Mouse (Mus musculus) olfactory bulb, adult 2 months (tissue): ENCODE results near the gene Thoc2. TPM values are rescaled to one million over a fixed set of nuclear protein-coding genes. Genes with fewer than 3 reads are reported as not detected.
"Not testable (repeated sequence)": the region's sequence is repeated elsewhere in the genome, so short reads cannot be mapped to it uniquely, and the experiment has no call there.

ENCODE experiments used
- H3K27ac ChIP-seq: fragments of 200-500 bp; 2 replicates; pipeline ENCODE4 v1.5.1; 2012; ENCODE audit warnings: low read depth, low read length; ENCODE audit not compliant: insufficient read depth
- H3K4me1 ChIP-seq: fragments of 200-500 bp; 2 replicates; pipeline ENCODE4 v1.6.1; 2012; ENCODE audit warnings: low read length; ENCODE audit not compliant: control insufficient read depth, insufficient read depth
- H3K4me3 ChIP-seq: fragments of 200-500 bp; 2 replicates; pipeline ENCODE4 v1.5.1; 2012; ENCODE audit warnings: mild to moderate bottlenecking, low read depth, low read length, moderate library complexity; ENCODE audit not compliant: insufficient read depth
- CTCF ChIP-seq: fragments of 200-500 bp; IDR thresholded peaks from 2 replicates; pipeline ENCODE4 v1.5.1; 2012; ENCODE audit warnings: low read depth, mild to moderate bottlenecking, low read length, moderate library complexity; ENCODE audit not compliant: insufficient read depth
- POLR2A ChIP-seq: fragments of 200-500 bp; IDR thresholded peaks from 2 replicates; pipeline ENCODE4 v1.6.1; 2012; ENCODE audit warnings: mild to moderate bottlenecking, low read depth, low read length, moderate library complexity; ENCODE audit not compliant: insufficient read depth
- WGBS: fragments of 180-500 bp; shearing (Covaris S2); methylation state at CpG from one replicate; pipeline ENCODE4 v1.1.7; 2018; 5-methylcytosine and 5-hydroxymethylcytosine counted together
- polyA plus RNA-seq: library from polyadenylated mRNA; stranded (reverse); fragments of >200 nt; gene quantifications from 2 replicates; pipeline ENCODE4 v1.2.4, GENCODE M21; 2012; ENCODE audit warnings: low replicate concordance; ENCODE audit not compliant: missing spikeins, insufficient read depth, insufficient read length

The Thoc2 gene
- 162 TPM in 1 of 2 replicates, not detected in the other for polyA plus RNA-seq

DNA sequence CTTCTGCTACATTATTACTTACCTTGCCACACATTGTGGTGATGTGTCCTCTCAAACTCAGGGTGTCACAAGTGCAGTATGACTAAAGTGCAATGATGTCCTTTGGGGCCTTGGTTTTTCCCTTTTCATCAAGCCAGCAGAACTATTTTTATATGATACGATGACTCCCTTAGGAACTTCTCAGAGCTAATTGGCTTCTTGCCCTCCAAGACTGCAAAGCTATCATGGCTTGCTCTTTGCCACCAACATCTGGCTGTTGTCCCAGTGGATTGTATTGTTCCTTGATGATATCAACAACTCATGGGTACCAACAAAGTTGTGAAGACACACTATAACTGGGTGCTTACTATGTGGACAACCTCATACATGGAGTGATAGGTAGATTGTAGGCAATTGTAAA is at the start of gene Thoc2:
TSS of gene Thoc2 (minus strand) at position 101 of the 400 bp plus-strand sequence.
- no peak within 1 kb of the TSS for H3K27ac ChIP-seq
- no peak for TF ChIP-seq POLR2A
- TF ChIP-seq CTCF = no peak
- no peak within 1 kb of the TSS for H3K4me3 ChIP-seq
- 86% methylated on average over 1 of the region's 1 CpGs for WGBS
- no peaks in the 10 kb centered on the region for H3K4me1 ChIP-seq

DNA sequence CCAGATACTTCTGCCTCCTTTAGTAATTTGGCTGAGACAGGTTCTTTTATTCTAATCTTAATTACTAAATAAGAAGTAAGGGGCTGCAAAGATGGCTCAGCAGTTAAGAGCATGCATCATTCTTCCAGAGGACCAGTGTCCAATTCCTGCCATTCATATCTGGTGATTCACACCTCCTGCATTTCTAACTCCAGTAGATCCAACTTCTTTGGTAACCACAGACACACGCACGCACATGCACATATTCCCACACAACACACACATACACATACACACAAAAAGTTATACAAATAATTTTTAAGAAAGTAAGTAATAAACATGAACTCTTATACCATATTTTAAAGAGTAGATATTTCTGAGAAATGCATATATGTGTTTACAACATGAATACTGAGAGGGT is 49.6 kb upstream of the Thoc2 start:
- Histone ChIP-seq H3K27ac (no peak overlapping the region), H3K4me3 (no peak overlapping the region), H3K4me1 (no peaks in the 10 kb centered on the region)
- 96% methylated on average over 2 of the region's 2 CpGs for WGBS
- TF ChIP-seq CTCF = no peak
- no peak for TF ChIP-seq POLR2A

GRCm38 (mm10) chrX:41969341-41969740 is 48.9 kb upstream of the Thoc2 start:
- WGBS = 92% methylated on average over 4 of the region's 4 CpGs
- TF ChIP-seq CTCF = no peak
- no peak for TF ChIP-seq POLR2A
- no peak overlapping the region for H3K27ac ChIP-seq

DNA sequence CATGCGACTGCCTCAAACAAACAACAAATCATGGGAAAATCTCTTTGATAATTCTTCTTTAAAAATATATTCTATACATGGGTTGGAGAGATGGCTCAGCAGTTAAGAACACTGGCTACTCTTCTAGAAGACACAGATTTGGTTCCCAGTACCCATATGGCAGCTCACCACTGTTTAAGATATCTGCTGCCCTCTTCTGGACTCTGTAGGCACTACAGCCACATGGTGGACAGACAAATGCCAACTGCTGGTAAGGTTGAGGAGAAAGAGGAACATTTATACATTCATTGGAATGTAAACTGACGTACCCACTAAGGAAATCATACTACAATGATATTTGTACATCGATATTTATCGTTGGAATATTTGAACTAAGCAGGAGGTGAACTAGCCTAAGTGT is 36.7 kb upstream of the Thoc2 start:
- no peak overlapping the region for H3K4me3 ChIP-seq
- no peak for TF ChIP-seq POLR2A
- TF ChIP-seq CTCF = no peak
- H3K27ac ChIP-seq = no peak overlapping the region
- H3K4me1 ChIP-seq = no peaks in the 10 kb centered on the region
- WGBS = 76% methylated on average over 4 of the region's 4 CpGs

More at GRCm38 (mm10) chrX:41969341-41969740, 48.9 kb upstream of the Thoc2 start:
- Histone ChIP-seq H3K4me1 (no peaks in the 10 kb centered on the region), H3K4me3 (no peak overlapping the region)

DNA sequence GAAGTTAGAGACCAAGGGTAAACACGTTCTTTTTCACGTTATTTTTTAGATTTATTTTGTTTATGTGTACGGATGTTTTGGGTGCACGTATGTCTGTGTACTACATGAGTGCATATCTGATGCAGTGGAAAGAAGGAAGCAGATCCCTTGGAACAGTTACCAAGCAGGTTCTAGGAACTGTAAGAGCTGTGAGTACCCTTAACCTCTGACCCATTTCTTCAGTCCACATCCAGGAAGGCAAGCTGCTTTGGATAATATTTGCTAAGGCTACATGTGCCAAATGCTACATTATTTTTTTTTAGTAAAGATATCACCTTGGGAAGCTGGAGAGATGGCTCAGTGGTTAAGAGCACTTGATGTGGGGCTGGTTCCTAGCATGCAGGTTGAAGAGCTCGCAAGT is 21.4 kb upstream of the Thoc2 start:
- Histone ChIP-seq H3K27ac (no peak overlapping the region), H3K4me1 (no peaks in the 10 kb centered on the region), H3K4me3 (no peak overlapping the region)
- TF ChIP-seq CTCF (no peak), POLR2A (no peak)
- 87% methylated on average over 5 of the region's 5 CpGs for WGBS

- H3K4me1 ChIP-seq, H3K4me3 ChIP-seq, H3K27ac ChIP-seq: not testable (repeated sequence)
- 60% methylated on average over 6 of the region's 6 CpGs for WGBS
These were observed 11.3 kb upstream of the Thoc2 start for GRCm38 (mm10) chrX:41931821-41932220.

DNA sequence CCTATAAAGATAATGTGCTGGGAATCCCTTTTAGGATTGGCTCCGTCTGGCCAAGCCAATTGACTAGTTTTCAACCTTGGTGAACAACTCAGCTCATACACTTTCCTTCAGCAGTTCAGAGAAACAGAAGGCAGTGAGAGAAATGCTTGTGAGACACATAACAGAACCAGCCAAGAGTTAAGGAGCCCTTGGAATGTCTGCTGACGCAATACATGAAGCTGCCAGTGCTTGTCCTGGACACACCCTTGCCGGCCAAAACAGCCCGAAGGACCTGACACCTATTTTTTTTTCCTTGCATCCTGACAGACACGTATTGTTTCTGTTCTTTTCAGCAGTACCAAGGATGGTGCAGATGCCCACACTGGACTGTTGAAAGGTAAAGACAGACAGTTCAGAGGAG is 4.2 kb upstream of the Thoc2 start:
- WGBS = 81% methylated on average over 5 of the region's 5 CpGs
- no peaks in the 10 kb centered on the region for H3K4me1 ChIP-seq
- H3K4me3 ChIP-seq = no peak overlapping the region
- no peak overlapping the region for H3K27ac ChIP-seq
- TF ChIP-seq POLR2A = no peak
- TF ChIP-seq CTCF = no peak

DNA sequence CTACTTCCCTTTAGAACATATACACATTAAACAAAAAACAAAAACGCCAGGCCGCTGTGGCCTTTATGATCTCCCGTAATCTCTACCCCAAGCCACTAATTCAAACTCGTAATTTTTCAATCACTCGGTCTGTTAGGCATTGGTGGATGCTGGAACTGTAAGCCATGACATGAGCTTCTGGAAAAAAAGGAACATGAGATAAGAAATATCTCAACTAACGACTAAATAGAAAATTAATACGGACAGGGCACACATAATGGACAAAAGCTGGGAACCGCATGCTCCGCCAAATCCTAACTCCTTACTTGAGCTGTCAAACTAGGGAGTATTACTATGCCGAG is 8.4 kb downstream of the Thoc2 start:
- Histone ChIP-seq H3K4me1 (no peaks in the 10 kb centered on the region), H3K4me3 (peak overlapping the region; percentile 90), H3K27ac (peak overlapping the region; percentile 73)
- WGBS = 40% methylated on average over 10 of the region's 10 CpGs
- no peak for TF ChIP-seq CTCF
- no peak for TF ChIP-seq POLR2A

DNA sequence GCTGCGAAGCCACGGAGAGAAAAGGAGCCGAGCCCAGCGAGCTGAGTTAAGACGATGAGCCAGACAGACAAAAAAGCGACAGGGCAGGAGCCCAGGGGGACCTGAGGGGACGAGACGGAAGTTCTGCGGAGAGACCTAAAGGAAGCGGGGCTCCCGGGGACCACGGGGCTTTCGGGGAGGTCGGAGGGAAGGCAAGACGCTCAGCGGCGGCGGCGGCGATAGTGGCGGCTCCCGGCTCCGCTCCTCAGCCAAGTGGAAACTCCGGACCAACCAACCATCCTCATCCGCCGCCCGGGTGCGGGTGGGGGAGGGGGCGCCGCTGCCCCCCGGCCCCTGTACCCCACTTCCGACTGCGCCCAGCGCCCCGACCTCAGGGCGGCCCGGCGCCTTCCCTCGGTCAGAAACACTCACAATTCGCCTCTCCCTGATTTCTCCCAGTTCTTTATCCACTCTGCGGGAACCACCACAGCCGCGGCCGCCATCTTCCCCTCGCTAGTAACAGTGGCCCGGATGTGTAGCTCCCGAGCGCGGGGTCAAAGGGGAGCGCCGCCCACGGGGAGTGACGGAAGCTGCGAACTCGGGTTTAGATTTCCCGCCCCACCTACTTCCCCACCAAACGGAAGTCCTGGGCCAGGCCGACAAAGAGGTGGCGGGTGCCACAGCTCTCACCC is 8.9 kb downstream of the Thoc2 start:
- 17% methylated on average over 51 of the region's 59 CpGs for WGBS
- no peak for TF ChIP-seq CTCF
- peak; percentile 29 for TF ChIP-seq POLR2A
- peak overlapping the region; percentile 90 for H3K4me3 ChIP-seq
- no peaks in the 10 kb centered on the region for H3K4me1 ChIP-seq
- H3K27ac ChIP-seq = peak overlapping the region; percentile 73

GRCm38 (mm10) chrX:41910981-41911380 is 9.5 kb downstream of the Thoc2 start:
- H3K27ac ChIP-seq = no peak overlapping the region
- WGBS = 12% methylated on average over 24 of the region's 24 CpGs

More at GRCm38 (mm10) chrX:41910981-41911380, 9.5 kb downstream of the Thoc2 start:
- TF ChIP-seq POLR2A = no peak
- no peak for TF ChIP-seq CTCF
- H3K4me3 ChIP-seq = peak overlapping the region; percentile 90
- H3K4me1 ChIP-seq = no peaks in the 10 kb centered on the region
